In genomic region chr11:46373071-46374030, GRCm38 (mm10) we compare ENCODE assay signal across 28 mouse cellular contexts. TPM values are rescaled to one million over a fixed set of nuclear protein-coding genes. Genes with fewer than 3 reads are reported as not detected.
DNase-seq lines count a peak whose midpoint lies in the region; ATAC-seq and TF ChIP-seq lines count a peak whose summit lies in the region.
"Had no signal": no experiment of that assay in that cellular context is flagged by ENCODE, and none has a peak within 500 bp of the region (broad histone marks: within the 10 kb centered on the region; RNA-seq: fewer than 3 reads in every experiment).

No protein-coding gene starts in this region.

- intact Hi-C loops in heart, postnatal 14 days (cut with DNase I) = no loop called here

- WGBS in spleen, adult 2 months = 40% methylated on average over 13 of the region's 13 CpGs
- WGBS in limb, embryonic 14.5 days = 64% methylated on average over 13 of the region's 13 CpGs

- H3K27ac ChIP-seq in spleen, adult 2 months (ENCODE audit: insufficient read depth, low read length) = peak overlapping the region; percentile 91
- H3K27ac ChIP-seq in limb, embryonic 14.5 days (replicated peaks; ENCODE audit: low read depth, low read length) = 0 out of 2 replicates have a peak overlapping the region, but pooled peaks have one; percentile 19
- H3K27ac ChIP-seq: embryonic facial prominence, embryonic 10.5 days; forebrain, embryonic 12.5 days; hindbrain, embryonic 10.5 days; hindbrain, postnatal 0 days; midbrain, embryonic 10.5 days; neural tube, embryonic 13.5 days had no signal

- no peak for TF ChIP-seq CTCF in spleen, adult 2 months (IDR thresholded peaks at IDR 0.05; ENCODE audit: extremely low read depth, insufficient read depth, insufficient read length, insufficient replicate concordance)

- H3K9ac ChIP-seq in limb, embryonic 14.5 days (ENCODE audit: low read depth, low read length, severe bottlenecking) = no peak overlapping the region
- H3K9ac ChIP-seq: forebrain, embryonic 12.5 days; neural tube, embryonic 13.5 days had no signal

- H3K27me3 ChIP-seq in spleen, adult 2 months (ENCODE audit: control insufficient read depth, insufficient read depth, low read length) = no peaks in the 10 kb centered on the region
- H3K27me3 ChIP-seq in limb, embryonic 14.5 days (ENCODE audit: control insufficient read depth, insufficient read depth, low read length) = no peaks in the 10 kb centered on the region
- H3K27me3 ChIP-seq in splenic B cell, adult 2 months (ENCODE audit: control insufficient read depth, insufficient read depth, low read length, poor library complexity, severe bottlenecking) = no peaks in the 10 kb centered on the region
- H3K27me3 ChIP-seq: forebrain, embryonic 12.5 days; neural tube, embryonic 13.5 days; Patski had no signal

- H3K4me1 ChIP-seq in spleen, adult 2 months (ENCODE audit: control insufficient read depth, insufficient read depth, insufficient read length) = peaks cover 24% of the 10 kb centered on the region; the same call in 1 of the 2 replicates
- no peaks in the 10 kb centered on the region for H3K4me1 ChIP-seq in limb, embryonic 14.5 days (ENCODE audit: control insufficient read depth, insufficient read depth, low read length)
- H3K4me1 ChIP-seq: embryonic facial prominence, embryonic 10.5 days; forebrain, embryonic 12.5 days; neural tube, embryonic 13.5 days had no signal

- H3K4me3 ChIP-seq in spleen, adult 2 months (ENCODE audit: extremely low read depth, insufficient read depth, insufficient read length) = no peak overlapping the region
- H3K4me3 ChIP-seq in limb, embryonic 14.5 days (replicated peaks; ENCODE audit: low read length) = no peak overlapping the region
- H3K4me3 ChIP-seq: embryonic facial prominence, embryonic 10.5 days; forebrain, embryonic 12.5 days; hindbrain, embryonic 10.5 days; midbrain, embryonic 10.5 days; neural tube, embryonic 13.5 days had no signal

- no peak for DNase-seq in spleen, adult 2 months (ENCODE audit: low read depth in 1 of 2, low spot score in 2 of 2)
- DNase-seq in spleen, postnatal 14 days (ENCODE audit: low spot score in 2 of 2) = no peak
- no peak for DNase-seq in limb, embryonic 14.5 days (ENCODE audit: low spot score)
- peak; percentile 67 for DNase-seq in splenic B cell, adult 2 months (ENCODE audit: low read depth, low spot score)
- no peak for DNase-seq in frontal cortex, postnatal 25 days (ENCODE audit: low spot score in 2 of 2)
- DNase-seq in heart, postnatal 14 days = no peak
- DNase-seq in cerebellum, postnatal 25 days = no peak
- DNase-seq: adrenal gland, postnatal 14 days; cerebellum, adult 11-12 months; gastrocnemius, postnatal 14 days; kidney, adult 2 months; kidney, postnatal 10 days; lung, adult 18-20 months; lung, postnatal 36 days; thymus, postnatal 4 days had no signal

- peak; percentile 43 for ATAC-seq in activated CD4-positive, CD25-positive, alpha-beta regulatory T cell, adult 4 months
- no peak for ATAC-seq in limb, embryonic 14.5 days (ENCODE audit: low FRiP score, low read depth)
- ATAC-seq: hindbrain, postnatal 0 days; Patski had no signal

- H3K36me3 ChIP-seq in spleen, adult 2 months (ENCODE audit: control insufficient read depth, insufficient read depth, low read length) = no peaks in the 10 kb centered on the region
- no peaks in the 10 kb centered on the region for H3K36me3 ChIP-seq in limb, embryonic 14.5 days (ENCODE audit: control insufficient read depth, insufficient read depth, low read length)
- H3K36me3 ChIP-seq in splenic B cell, adult 2 months (ENCODE audit: control insufficient read depth, insufficient read depth, low read length, poor library complexity, severe bottlenecking) = no peaks in the 10 kb centered on the region
- H3K36me3 ChIP-seq: embryonic facial prominence, embryonic 10.5 days; forebrain, embryonic 12.5 days; hindbrain, embryonic 10.5 days; midbrain, embryonic 10.5 days; neural tube, embryonic 13.5 days had no signal

- no peaks in the 10 kb centered on the region for H3K9me3 ChIP-seq in limb, embryonic 14.5 days (ENCODE audit: control insufficient read depth, low read length)
- H3K9me3 ChIP-seq: embryonic facial prominence, embryonic 10.5 days; forebrain, embryonic 12.5 days; hindbrain, embryonic 10.5 days; midbrain, embryonic 10.5 days; neural tube, embryonic 13.5 days had no signal

- no peak overlapping the region for H3K4me2 ChIP-seq in limb, embryonic 14.5 days (replicated peaks; ENCODE audit: low read depth, low read length, severe bottlenecking)
- H3K4me2 ChIP-seq: forebrain, embryonic 12.5 days; liver, embryonic 11.5 days; neural tube, embryonic 13.5 days had no signal

- TF ChIP-seq POLR2A in spleen, adult 2 months (IDR thresholded peaks at IDR 0.05; ENCODE audit: low read depth, low read length) = no peak
- no peak for TF ChIP-seq POLR2A in limb, embryonic 14.5 days (IDR thresholded peaks at IDR 0.05; ENCODE audit: borderline replicate concordance, extremely low read depth, insufficient read depth, insufficient read length)

RNA-seq across cellular contexts. Expression of gene Itk, which starts 16.0 kb away (rescaled TPM):
- polyA plus RNA-seq in spleen, adult 2 months (2012; rRNA removed) = 9.8 and 11.5 TPM in 2 replicates
- polyA plus RNA-seq in activated CD4-positive, CD25-positive, alpha-beta regulatory T cell, adult 4 months (2017; shearing (Covaris generic)) = 100 to 1,000 TPM; 102 to 115 TPM
- polyA plus RNA-seq in limb, embryonic 14.5 days (2012; rRNA removed) = 0.14 and 0.18 TPM in 2 replicates
- polyA plus RNA-seq in limb, embryonic 14.5 days (2014; fragmentation: Nextera tagmentation; extraction: Ambion mirVana) = 0.28 and 0.32 TPM in 2 replicates
- total RNA-seq in heart, postnatal 14 days (2021) = 1 to 10 TPM in 1 of 2 experiments, under 1 TPM in 1; 0.26 to 3.5 TPM
- total RNA-seq: ES-E14; hindbrain, postnatal 0 days had no signal
- polyA plus RNA-seq: forebrain, embryonic 12.5 days; hindbrain, embryonic 10.5 days; neural tube, embryonic 13.5 days had no signal

RNA-seq across cellular contexts. Expression of gene Fam71b, which starts 23.0 kb away (rescaled TPM):
- 0.69 and 1.2 TPM in 2 replicates for polyA plus RNA-seq in spleen, adult 2 months (2012; rRNA removed)
- polyA plus RNA-seq in activated CD4-positive, CD25-positive, alpha-beta regulatory T cell, adult 4 months (2017; shearing (Covaris generic)) = not detected
- not detected in 2 replicates for polyA plus RNA-seq in limb, embryonic 14.5 days (2012; rRNA removed)
- not detected in 2 replicates for polyA plus RNA-seq in limb, embryonic 14.5 days (2014; fragmentation: Nextera tagmentation; extraction: Ambion mirVana)
- not detected for total RNA-seq in heart, postnatal 14 days (2021)
- total RNA-seq: adrenal gland, postnatal 14 days; ES-E14; gastrocnemius, postnatal 14 days; heart, adult 8-10 months; hindbrain, postnatal 0 days; layer of hippocampus, adult 8-10 months; left cerebral cortex, postnatal 25 days had no signal
- polyA plus RNA-seq: embryonic facial prominence, embryonic 10.5 days; forebrain, embryonic 12.5 days; hindbrain, embryonic 10.5 days; hindbrain, postnatal 0 days; liver, embryonic 11.5 days; midbrain, embryonic 10.5 days; neural tube, embryonic 13.5 days; Patski had no signal
